Mouse (Mus musculus) left cerebral cortex, adult 9 months (tissue): ENCODE data around the gene Vrk2.
A peak's percentile ranks its signal among the peaks of the same experiment; 100 is the strongest.

ENCODE experiments used
- DNase-seq, 2 experiments: peaks; one replicate each; pipeline ENCODE4 v3.0.0; 2022; ENCODE audit warnings: low spot score in 2 of 2

Vrk2 gene

GRCm38 (mm10) chr11:26551551-26551950, 42.2 kb downstream of the Vrk2 start:
- DNase-seq: no peak

- no peak for DNase-seq
Observed at GRCm38 (mm10) chr11:26537816-26538215, 56.0 kb downstream of the Vrk2 start.

GRCm38 (mm10) chr11:26533828-26534119, 60.0 kb downstream of the Vrk2 start:
- DNase-seq: no peak

GRCm38 (mm10) chr11:26532994-26533827, 60.6 kb downstream of the Vrk2 start:
- no peak for DNase-seq

- no peak for DNase-seq
Observed at GRCm38 (mm10) chr11:26526861-26527260, 66.9 kb downstream of the Vrk2 start.

GRCm38 (mm10) chr11:26518991-26519390, 74.8 kb downstream of the Vrk2 start:
- no peak for DNase-seq

GRCm38 (mm10) chr11:26516086-26516485, 77.7 kb downstream of the Vrk2 start:
- no peak for DNase-seq

GRCm38 (mm10) chr11:26513683-26514082, 80.1 kb downstream of the Vrk2 start:
- no peak for DNase-seq

GRCm38 (mm10) chr11:26495951-26496350, 97.8 kb downstream of the Vrk2 start:
- DNase-seq: no peak

GRCm38 (mm10) chr11:26489761-26490466, 103.9 kb downstream of the Vrk2 start:
- peak in 1 of 2 experiments; percentile 47 for DNase-seq

GRCm38 (mm10) chr11:26481691-26482242, 112.0 kb downstream of the Vrk2 start:
- no peak for DNase-seq

- no peak for DNase-seq
Observed at GRCm38 (mm10) chr11:26477037-26477739, 116.6 kb downstream of the Vrk2 start.

- no peak for DNase-seq
Observed at GRCm38 (mm10) chr11:26454081-26454480, 139.7 kb downstream of the Vrk2 start.

GRCm38 (mm10) chr11:26452693-26453092, 141.1 kb downstream of the Vrk2 start:
- DNase-seq: no peak

GRCm38 (mm10) chr11:26451228-26451627, 142.6 kb downstream of the Vrk2 start:
- no peak for DNase-seq

- no peak for DNase-seq
Observed at GRCm38 (mm10) chr11:26450636-26451035, 143.2 kb downstream of the Vrk2 start.

GRCm38 (mm10) chr11:26449789-26450188, 144.0 kb downstream of the Vrk2 start:
- no peak for DNase-seq

- DNase-seq: no peak
Observed at GRCm38 (mm10) chr11:26444374-26444773, 149.4 kb downstream of the Vrk2 start.

- no peak for DNase-seq
Observed at GRCm38 (mm10) chr11:26441121-26441520, 152.7 kb downstream of the Vrk2 start.

- DNase-seq: peak; percentile 3 to 14
Observed at GRCm38 (mm10) chr11:26437818-26438217, 156.0 kb downstream of the Vrk2 start.

GRCm38 (mm10) chr11:26434229-26434628, 159.6 kb downstream of the Vrk2 start:
- no peak for DNase-seq

- DNase-seq: no peak
Observed at GRCm38 (mm10) chr11:26421472-26421871, 172.3 kb downstream of the Vrk2 start.
